Mouse (Mus musculus) left cerebral cortex, adult 6 months (tissue): ENCODE data around the gene Stambpl1. TPM values are rescaled to one million over a fixed set of nuclear protein-coding genes. Genes with fewer than 3 reads are reported as not detected.

Experiments used
- long read RNA-seq, 2 experiments: library from polyadenylated mRNA; unstranded; transcript quantifications; one replicate each; pipeline ENCODE4 v2.0.0; 2019 to 2020
- polyA plus RNA-seq: library from polyadenylated mRNA; unstranded; fragments of <200 nt; fragmentation: Nextera tagmentation; gene quantifications from 2 replicates; pipeline ENCODE4 v1.2.3, GENCODE M21; 2021

The Stambpl1 gene
- polyA plus RNA-seq, result 11.7 TPM in 2 replicates
- long read RNA-seq, experiment 1, transcript Stambpl1-201 (11 exons, 2,024 nt), result major isoform, 40 of 98 reads
- long read RNA-seq, experiment 1, partial matches to known transcripts, result 3 of 98 reads
- long read RNA-seq, experiment 1, other reads (novel, unspliced or antisense), result 55 of 98 reads
- long read RNA-seq, experiment 2, transcript Stambpl1-201 (11 exons, 2,024 nt), result major isoform, 5 of 13 reads
- long read RNA-seq, experiment 2, partial matches to known transcripts, result 3 of 13 reads
- long read RNA-seq, experiment 2, other reads (novel, unspliced or antisense), result 5 of 13 reads

GRCm38 (mm10) chr19:34192008-34192963 is at the start of gene Stambpl1:
Gene Stambpl1, plus strand, starts transcription at chr19:34192229.

GRCm38 (mm10) chr19:34165891-34166290 is 26.1 kb upstream of the Stambpl1 start, which contains the start of gene Ankrd22:
Gene Ankrd22, minus strand, starts transcription at chr19:34166053.

GRCm38 (mm10) chr19:34254880-34255681 is 63.1 kb downstream of the Stambpl1 start, which contains the start of gene Acta2:
Gene Acta2, minus strand, starts transcription at chr19:34255590.

Other genes with a start within 250 kb of the Stambpl1 start
- gene Lipf, start 231.0 kb upstream of the Stambpl1 start, polyA plus RNA-seq, result not detected in 2 replicates
- gene Lipk, start 183.9 kb upstream of the Stambpl1 start, polyA plus RNA-seq, result not detected in 2 replicates
- gene Lipn, start 124.9 kb upstream of the Stambpl1 start, polyA plus RNA-seq, result not detected in 2 replicates
- gene Lipm, start 91.3 kb upstream of the Stambpl1 start, polyA plus RNA-seq, result 0.11 TPM in 1 of 2 replicates, not detected in the other
- 0.08 TPM in 1 of 2 replicates, not detected in the other for gene Ankrd22, start 26.2 kb upstream of the Stambpl1 start, polyA plus RNA-seq
- 6.0 and 7.0 TPM in 2 replicates for gene Acta2, start 63.4 kb downstream of the Stambpl1 start, polyA plus RNA-seq
- 2.4 and 2.5 TPM in 2 replicates for gene Fas, start 98.4 kb downstream of the Stambpl1 start, polyA plus RNA-seq